Mouse (Mus musculus): ENCODE results near the gene Synpo2l.

- no peak for TF ChIP-seq GATA1 (IDR thresholded peaks at IDR 0.05; ENCODE audit: low read length)
- no peak for TF ChIP-seq TAL1 (IDR thresholded peaks at IDR 0.05; ENCODE audit: low read length)
These were observed 14.3 kb upstream of the Synpo2l start for GRCm38 (mm10) chr14:20682498-20682897.

All from erythroblast, embryonic 14.5 days (primary cell).